Mouse (Mus musculus): ENCODE data around the gene Pramel6.
A peak's percentile ranks its signal among the peaks of the same experiment; 100 is the strongest.
"Not testable (repeated sequence)": the region's sequence is repeated elsewhere in the genome, so short reads cannot be mapped to it uniquely, and the experiment has no call there.

Gene Pramel6

GRCm38 (mm10) chr2:87506265-87506664 is at the start of gene Pramel6:
Gene Pramel6, plus strand, starts transcription at chr2:87506565.
- no peak for DNase-seq

- no peak for DNase-seq
These were observed 44.6 kb upstream of the Pramel6 start for GRCm38 (mm10) chr2:87461769-87462168.

GRCm38 (mm10) chr2:87480207-87480606 is 26.2 kb upstream of the Pramel6 start:
- DNase-seq = no peak

GRCm38 (mm10) chr2:87481158-87481557 is 25.2 kb upstream of the Pramel6 start:
- no peak for DNase-seq

- DNase-seq = no peak
These were observed 24.1 kb upstream of the Pramel6 start for GRCm38 (mm10) chr2:87482276-87482675.

GRCm38 (mm10) chr2:87496993-87497392 is 9.4 kb upstream of the Pramel6 start, which contains the start of gene Pramel7:
Gene Pramel7, minus strand, starts transcription at chr2:87497093.
- not testable (repeated sequence) for DNase-seq

- DNase-seq = no peak
These were observed 8.7 kb downstream of the Pramel6 start for GRCm38 (mm10) chr2:87515046-87515445.

GRCm38 (mm10) chr2:87515457-87516060 is 9.2 kb downstream of the Pramel6 start:
- DNase-seq = no peak

GRCm38 (mm10) chr2:87516581-87516980 is 10.2 kb downstream of the Pramel6 start:
- no peak for DNase-seq

- DNase-seq = no peak
These were observed 14.3 kb downstream of the Pramel6 start for GRCm38 (mm10) chr2:87520651-87521050.

GRCm38 (mm10) chr2:87525899-87526616 is 19.7 kb downstream of the Pramel6 start:
- peak in 1 of 2 experiments; percentile 4 for DNase-seq

- no peak for DNase-seq
These were observed 25.1 kb downstream of the Pramel6 start, which contains the start of gene Olfr153 for GRCm38 (mm10) chr2:87531496-87531895. Gene Olfr153, plus strand, starts transcription at chr2:87531796.

- DNase-seq = no peak
These were observed 28.5 kb downstream of the Pramel6 start for GRCm38 (mm10) chr2:87534826-87535225.

- no peak for DNase-seq
These were observed 39.1 kb downstream of the Pramel6 start, which contains the start of gene Olfr1128 for GRCm38 (mm10) chr2:87545442-87545841. Gene Olfr1128, minus strand, starts transcription at chr2:87545542.
